Mouse (Mus musculus) fibroblast of lung, adult 2 months (primary cell): ENCODE measurements around the gene Gpatch8.
"Not testable (repeated sequence)": the region's sequence is repeated elsewhere in the genome, so short reads cannot be mapped to it uniquely, and the experiment has no call there.

ENCODE experiments used
- DNase-seq: peaks from one replicate; pipeline ENCODE4 v3.0.0-alpha.2; 2011; ENCODE audit warnings: low read depth

Gpatch8 gene

GRCm38 (mm10) chr11:102572866-102573663 lies 16.9 kb upstream of the Gpatch8 start:
- peak; percentile 56 for DNase-seq

GRCm38 (mm10) chr11:102568756-102569377 lies 12.7 kb upstream of the Gpatch8 start:
- DNase-seq: no peak

GRCm38 (mm10) chr11:102568191-102568590 lies 12.0 kb upstream of the Gpatch8 start:
- DNase-seq: no peak

GRCm38 (mm10) chr11:102567723-102568122 lies 11.5 kb upstream of the Gpatch8 start:
- no peak for DNase-seq

- no peak for DNase-seq
These were observed 11.0 kb upstream of the Gpatch8 start for GRCm38 (mm10) chr11:102567157-102567556.

GRCm38 (mm10) chr11:102566290-102566689 lies 10.1 kb upstream of the Gpatch8 start:
- DNase-seq: no peak

GRCm38 (mm10) chr11:102565741-102566140 lies 9.5 kb upstream of the Gpatch8 start:
- no peak for DNase-seq

GRCm38 (mm10) chr11:102564952-102565671 lies 8.9 kb upstream of the Gpatch8 start:
- DNase-seq: not testable (repeated sequence)

GRCm38 (mm10) chr11:102558704-102559103 lies 2.5 kb upstream of the Gpatch8 start:
- no peak for DNase-seq

GRCm38 (mm10) chr11:102557386-102557785 lies 1.2 kb upstream of the Gpatch8 start:
- DNase-seq: no peak

GRCm38 (mm10) chr11:102556716-102557074 lies 503 bp upstream of the Gpatch8 start:
- no peak for DNase-seq

- DNase-seq: no peak
These were observed 677 bp downstream of the Gpatch8 start for GRCm38 (mm10) chr11:102555400-102556030.

GRCm38 (mm10) chr11:102552051-102552450 lies 4.1 kb downstream of the Gpatch8 start:
- DNase-seq: no peak

- no peak for DNase-seq
These were observed 5.0 kb downstream of the Gpatch8 start for GRCm38 (mm10) chr11:102551176-102551575.

- DNase-seq: no peak
These were observed 14.7 kb downstream of the Gpatch8 start for GRCm38 (mm10) chr11:102541471-102541870.

GRCm38 (mm10) chr11:102540286-102540685 lies 15.9 kb downstream of the Gpatch8 start:
- not testable (repeated sequence) for DNase-seq

GRCm38 (mm10) chr11:102539690-102540089 lies 16.5 kb downstream of the Gpatch8 start:
- DNase-seq: no peak

- peak; percentile 37 for DNase-seq
These were observed 20.0 kb downstream of the Gpatch8 start for GRCm38 (mm10) chr11:102536210-102536609.

GRCm38 (mm10) chr11:102534078-102534477 lies 22.1 kb downstream of the Gpatch8 start:
- no peak for DNase-seq

GRCm38 (mm10) chr11:102531425-102531824 lies 24.8 kb downstream of the Gpatch8 start:
- DNase-seq: no peak

GRCm38 (mm10) chr11:102514793-102515424 lies 41.3 kb downstream of the Gpatch8 start:
- DNase-seq: no peak

GRCm38 (mm10) chr11:102510226-102510625 lies 46.0 kb downstream of the Gpatch8 start:
- no peak for DNase-seq
